Mouse (Mus musculus): Measurements from ENCODE around the gene Cabin1.

The Cabin1 gene

GRCm38 (mm10) chr10:75667115-75667910 lies 96.8 kb downstream of the Cabin1 start:
- peak; percentile 57 to 69 for DNase-seq (ENCODE audit: low spot score in 2 of 2)

GRCm38 (mm10) chr10:75666451-75667030 lies 97.6 kb downstream of the Cabin1 start:
- DNase-seq (ENCODE audit: low spot score in 2 of 2): no peak

- no peak for DNase-seq (ENCODE audit: low spot score in 2 of 2)
These were observed 99.4 kb downstream of the Cabin1 start for GRCm38 (mm10) chr10:75664673-75665270.

GRCm38 (mm10) chr10:75662575-75662974 lies 101.6 kb downstream of the Cabin1 start:
- no peak for DNase-seq (ENCODE audit: low spot score in 2 of 2)

- DNase-seq (ENCODE audit: low spot score in 2 of 2): no peak
These were observed 102.3 kb downstream of the Cabin1 start for GRCm38 (mm10) chr10:75661876-75662275.

GRCm38 (mm10) chr10:75661381-75661780 lies 102.8 kb downstream of the Cabin1 start:
- no peak for DNase-seq (ENCODE audit: low spot score in 2 of 2)

- no peak for DNase-seq (ENCODE audit: low spot score in 2 of 2)
These were observed 106.4 kb downstream of the Cabin1 start for GRCm38 (mm10) chr10:75657772-75658171.

- no peak for DNase-seq (ENCODE audit: low spot score in 2 of 2)
These were observed 107.0 kb downstream of the Cabin1 start for GRCm38 (mm10) chr10:75657165-75657564.

- DNase-seq (ENCODE audit: low spot score in 2 of 2): no peak
These were observed 110.1 kb downstream of the Cabin1 start for GRCm38 (mm10) chr10:75654053-75654452.

GRCm38 (mm10) chr10:75651381-75652068 lies 112.6 kb downstream of the Cabin1 start:
- no peak for DNase-seq (ENCODE audit: low spot score in 2 of 2)

GRCm38 (mm10) chr10:75650306-75650902 lies 113.7 kb downstream of the Cabin1 start:
- DNase-seq (ENCODE audit: low spot score in 2 of 2): no peak

GRCm38 (mm10) chr10:75649406-75649995 lies 114.6 kb downstream of the Cabin1 start:
- DNase-seq (ENCODE audit: low spot score in 2 of 2): no peak

- no peak for DNase-seq (ENCODE audit: low spot score in 2 of 2)
These were observed 115.1 kb downstream of the Cabin1 start for GRCm38 (mm10) chr10:75649001-75649400.

GRCm38 (mm10) chr10:75648091-75648490 lies 116.0 kb downstream of the Cabin1 start:
- DNase-seq (ENCODE audit: low spot score in 2 of 2): no peak

GRCm38 (mm10) chr10:75647362-75647761 lies 116.8 kb downstream of the Cabin1 start:
- DNase-seq (ENCODE audit: low spot score in 2 of 2): no peak

- no peak for DNase-seq (ENCODE audit: low spot score in 2 of 2)
These were observed 117.7 kb downstream of the Cabin1 start for GRCm38 (mm10) chr10:75646406-75646805.

GRCm38 (mm10) chr10:75645616-75646015 lies 118.5 kb downstream of the Cabin1 start:
- no peak for DNase-seq (ENCODE audit: low spot score in 2 of 2)

- peak; percentile 48 to 63 for DNase-seq (ENCODE audit: low spot score in 2 of 2)
These were observed 120.3 kb downstream of the Cabin1 start, which contains the start of gene Susd2 for GRCm38 (mm10) chr10:75643741-75644343. Gene Susd2, minus strand, starts transcription at chr10:75644008.

GRCm38 (mm10) chr10:75642891-75643290 lies 121.2 kb downstream of the Cabin1 start:
- no peak for DNase-seq (ENCODE audit: low spot score in 2 of 2)

GRCm38 (mm10) chr10:75642436-75642835 lies 121.7 kb downstream of the Cabin1 start:
- no peak for DNase-seq (ENCODE audit: low spot score in 2 of 2)

- DNase-seq (ENCODE audit: low spot score in 2 of 2): no peak
These were observed 122.4 kb downstream of the Cabin1 start for GRCm38 (mm10) chr10:75641721-75642222.
